Mouse (Mus musculus) hindbrain, embryonic 12.5 days (tissue): ENCODE measurements around the gene Fndc1. TPM values are rescaled to one million over a fixed set of nuclear protein-coding genes. Genes with fewer than 3 reads are reported as not detected.
A peak's percentile ranks its signal among the peaks of the same experiment; 100 is the strongest.

ENCODE experiments used
- ATAC-seq: fragments of 200-750 bp; cut with Nextera tagmentation; 2 replicates; pipeline ENCODE4 v1.8.0; 2017; ENCODE audit warnings: moderate TSS enrichment; ENCODE audit not compliant: low FRiP score
- H3K27ac ChIP-seq: fragments of 300-500 bp; sonication (generic); 2 replicates; pipeline ENCODE4 v1.5.1; 2016; ENCODE audit warnings: mild to moderate bottlenecking
- H3K27me3 ChIP-seq: fragments of 300-500 bp; sonication (generic); 2 replicates; pipeline ENCODE4 v1.6.1; 2016; ENCODE audit warnings: mild to moderate bottlenecking
- H3K36me3 ChIP-seq: fragments of 300-500 bp; sonication (generic); 2 replicates; pipeline ENCODE4 v1.6.1; 2016; ENCODE audit warnings: mild to moderate bottlenecking
- H3K4me1 ChIP-seq: fragments of 300-500 bp; sonication (generic); 2 replicates; pipeline ENCODE4 v1.6.1; 2016
- H3K4me2 ChIP-seq: fragments of 300-500 bp; sonication (generic); replicated peaks from 2 replicates; pipeline ENCODE4 v1.6.1; 2016; ENCODE audit warnings: mild to moderate bottlenecking
- H3K4me3 ChIP-seq: fragments of 300-500 bp; sonication (generic); 2 replicates; pipeline ENCODE4 v1.5.1; 2016; ENCODE audit warnings: mild to moderate bottlenecking
- H3K9ac ChIP-seq: fragments of 300-500 bp; sonication (generic); 2 replicates; pipeline ENCODE4 v1.6.1; 2016; ENCODE audit warnings: mild to moderate bottlenecking, moderate library complexity
- H3K9me3 ChIP-seq: fragments of 300-500 bp; sonication (generic); replicated peaks from 2 replicates; pipeline ENCODE4 v1.6.1; 2016; ENCODE audit warnings: mild to moderate bottlenecking
- WGBS: fragments of 180-500 bp; shearing (Covaris S2); methylation state at CpG from one replicate; pipeline ENCODE4 v1.1.7; 2016; 5-methylcytosine and 5-hydroxymethylcytosine counted together
- polyA plus RNA-seq: library from polyadenylated mRNA; unstranded; fragments of >200 nt; fragmentation: Nextera tagmentation; extraction: Ambion mirVana; gene quantifications from 2 replicates; pipeline ENCODE4 v1.2.1, GENCODE M21; 2016

Gene Fndc1
- polyA plus RNA-seq, result 5.3 and 6.1 TPM in 2 replicates

DNA sequence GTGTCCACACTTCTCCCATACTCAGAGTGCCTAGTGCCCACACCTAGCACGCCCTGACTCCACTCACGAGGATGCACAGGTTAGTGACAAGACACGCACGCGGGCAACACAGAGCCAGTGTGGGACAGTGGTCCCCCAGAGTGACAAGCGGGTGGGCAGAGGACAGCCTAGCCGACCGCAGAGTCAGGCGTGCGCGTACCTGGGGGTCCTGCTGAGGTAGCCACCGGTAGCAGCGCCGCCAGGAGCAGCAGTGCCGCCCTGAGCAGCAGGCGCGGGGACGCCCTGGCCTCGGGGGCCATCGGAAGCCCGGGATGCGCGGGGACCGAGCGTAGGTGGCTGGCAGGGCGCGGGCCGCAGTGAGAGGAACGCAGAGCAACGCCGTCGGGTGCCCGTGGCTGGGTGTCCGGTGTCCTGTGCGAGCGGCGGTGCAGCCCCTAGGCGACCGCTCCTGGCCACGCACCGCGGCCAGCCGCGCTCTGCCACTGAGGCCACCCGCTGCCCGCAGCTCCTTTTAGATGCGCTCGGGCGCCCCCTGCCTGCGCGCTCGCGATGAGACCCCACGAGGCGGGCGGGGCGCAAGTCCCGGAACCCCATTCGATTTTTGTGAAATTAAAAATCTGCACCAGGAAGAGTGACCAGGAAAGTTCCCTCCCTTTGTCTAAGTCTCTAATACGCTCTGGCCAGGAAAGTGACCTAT is at the start of gene Fndc1:
Gene Fndc1 (minus strand): TSS at position 484 of the 697 bp plus-strand sequence.
- peak; percentile 60 for ATAC-seq
- H3K27ac ChIP-seq, result no peak within 1 kb of the TSS
- H3K4me1 ChIP-seq, result peaks cover 9% of the 10 kb centered on the region
- peak within 1 kb of the TSS; percentile 79 for H3K4me2 ChIP-seq
- H3K36me3 ChIP-seq, result no peaks in the 10 kb centered on the region
- H3K9ac ChIP-seq, result peak within 1 kb of the TSS; percentile 67
- no peaks in the 10 kb centered on the region for H3K9me3 ChIP-seq
- H3K4me3 ChIP-seq, result peak within 1 kb of the TSS; percentile 45
- H3K27me3 ChIP-seq, result peaks cover 42% of the 10 kb centered on the region
- WGBS, result 2% methylated on average over 58 of the region's 60 CpGs

DNA sequence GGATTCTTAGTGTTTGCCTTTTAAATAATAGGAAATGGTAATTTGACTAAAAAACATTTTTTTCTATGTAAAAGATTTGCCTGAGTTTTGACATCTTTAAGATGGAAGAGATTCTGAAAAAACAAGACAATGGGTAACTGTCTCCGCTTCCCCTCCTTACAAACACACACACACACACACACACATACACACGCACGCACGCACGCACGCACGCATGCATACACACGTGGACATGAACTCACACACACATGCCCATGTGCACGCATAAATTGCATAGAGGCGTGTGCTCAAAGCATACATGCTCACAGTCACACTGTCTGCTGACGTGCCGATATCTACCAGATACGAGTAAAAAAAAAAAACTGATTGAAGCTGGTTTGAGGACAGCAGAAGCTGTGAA is 49.4 kb upstream of the Fndc1 start:
- peaks cover 4% of the 10 kb centered on the region; the same call in 1 of the 2 replicates for H3K27me3 ChIP-seq
- no peak overlapping the region for H3K4me2 ChIP-seq
- 92% methylated on average over 13 of the region's 13 CpGs for WGBS
- no peaks in the 10 kb centered on the region for H3K36me3 ChIP-seq
- H3K9me3 ChIP-seq, result no peaks in the 10 kb centered on the region
- no peak overlapping the region for H3K4me3 ChIP-seq
- peaks cover 8% of the 10 kb centered on the region for H3K4me1 ChIP-seq
- no peak for ATAC-seq
- H3K27ac ChIP-seq, result no peak overlapping the region
- no peak overlapping the region for H3K9ac ChIP-seq

DNA sequence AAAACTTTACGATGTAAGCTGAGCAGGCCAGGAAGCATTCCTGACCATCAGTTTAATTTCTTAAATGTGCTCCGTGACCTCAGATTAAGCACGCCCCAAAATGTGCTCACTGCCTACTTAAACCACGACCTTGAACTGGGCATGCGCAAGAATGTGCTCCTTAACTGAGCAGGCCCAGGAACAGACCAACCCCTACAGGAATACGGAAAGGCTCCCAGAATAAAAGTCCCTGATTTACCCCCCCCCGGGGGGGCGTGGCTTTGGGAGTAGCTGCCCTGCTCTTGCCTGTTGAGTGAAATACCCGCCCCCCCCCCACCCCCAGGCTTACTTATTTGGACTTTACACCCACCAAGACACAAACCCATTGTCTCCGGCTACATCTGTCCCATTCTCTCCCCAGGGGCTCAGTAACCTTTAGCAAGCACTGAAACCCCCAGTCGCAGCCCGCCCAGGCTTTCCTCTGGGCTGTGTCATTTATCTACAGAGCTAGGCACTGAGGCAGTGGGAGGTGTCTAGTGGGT is 48.9 kb upstream of the Fndc1 start:
- Histone ChIP-seq H3K9me3 (no peaks in the 10 kb centered on the region), H3K4me1 (peaks cover 8% of the 10 kb centered on the region), H3K27me3 (peaks cover 4% of the 10 kb centered on the region; the same call in 1 of the 2 replicates), H3K36me3 (no peaks in the 10 kb centered on the region), H3K4me2 (no peak overlapping the region), H3K9ac (no peak overlapping the region), H3K27ac (no peak overlapping the region), H3K4me3 (no peak overlapping the region)
- 27% methylated on average over 12 of the region's 12 CpGs for WGBS
- ATAC-seq, result no peak

DNA sequence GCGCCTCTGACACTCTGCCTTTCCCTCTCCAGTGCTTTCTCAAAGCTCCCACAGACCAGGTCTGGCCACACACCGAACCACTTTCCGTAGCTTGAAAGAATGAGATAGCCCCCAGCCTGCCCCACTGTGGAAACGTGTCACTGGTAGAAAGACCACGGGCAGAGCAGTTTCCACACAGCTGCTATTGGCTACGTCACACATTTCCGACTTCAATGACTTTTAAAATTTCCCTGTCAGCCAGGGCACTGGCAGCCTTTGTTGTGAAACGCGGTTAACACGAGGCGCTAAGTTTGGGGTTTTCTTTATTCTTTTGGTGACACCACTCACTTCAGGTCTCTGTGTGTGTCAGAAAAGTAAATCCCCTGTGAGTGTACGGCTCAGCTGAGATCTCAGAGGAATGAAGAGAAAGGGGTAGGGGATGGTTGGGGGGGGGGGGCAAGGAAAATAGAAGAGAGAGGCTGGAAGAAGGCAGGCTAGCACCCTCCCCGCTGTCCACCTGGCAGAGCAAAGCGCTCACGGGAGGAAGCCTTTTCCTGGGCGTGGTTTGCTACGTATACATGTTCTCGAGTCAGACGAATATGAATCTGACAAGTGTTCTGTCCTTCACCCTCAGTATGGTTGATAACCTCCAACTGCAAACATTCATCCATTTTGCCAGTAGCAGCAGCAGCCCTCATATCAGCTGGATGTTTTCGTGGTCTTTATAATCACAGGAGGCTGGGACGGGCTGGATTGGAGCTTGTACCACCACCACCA is 47.9 kb upstream of the Fndc1 start:
- Histone ChIP-seq H3K27me3 (peaks cover 4% of the 10 kb centered on the region; the same call in 1 of the 2 replicates), H3K36me3 (no peaks in the 10 kb centered on the region), H3K4me1 (peaks cover 8% of the 10 kb centered on the region), H3K4me2 (no peak overlapping the region), H3K4me3 (no peak overlapping the region), H3K27ac (no peak overlapping the region), H3K9me3 (no peaks in the 10 kb centered on the region), H3K9ac (no peak overlapping the region)
- no peak for ATAC-seq
- 81% methylated on average over 21 of the region's 21 CpGs for WGBS

DNA sequence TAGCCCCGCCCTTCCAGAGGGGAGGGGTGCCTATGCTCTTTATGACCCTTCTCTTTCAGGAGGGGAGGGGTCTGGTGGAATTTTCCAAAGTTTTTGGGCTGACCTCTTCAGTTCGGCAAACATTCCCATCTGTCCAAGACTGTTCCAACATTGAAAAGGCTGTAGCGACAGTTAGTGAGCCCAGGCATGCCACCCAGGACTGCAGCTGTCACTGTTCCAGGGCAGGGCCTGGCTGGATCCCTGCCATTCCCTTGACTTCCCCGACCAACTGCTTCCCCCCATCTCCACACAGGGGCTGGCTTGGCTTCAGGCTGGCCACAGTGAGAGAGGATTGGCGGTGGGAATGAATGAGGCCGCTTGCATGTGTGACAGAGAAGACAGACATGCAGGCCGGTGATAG is 46.3 kb upstream of the Fndc1 start:
- H3K4me1 ChIP-seq, result peaks cover 8% of the 10 kb centered on the region
- no peak overlapping the region for H3K27ac ChIP-seq
- peaks cover 4% of the 10 kb centered on the region; the same call in 1 of the 2 replicates for H3K27me3 ChIP-seq
- no peaks in the 10 kb centered on the region for H3K9me3 ChIP-seq
- no peaks in the 10 kb centered on the region for H3K36me3 ChIP-seq
- 0 out of 2 replicates have a peak, but pooled peaks have one; percentile 22 for ATAC-seq
- 81% methylated on average over 7 of the region's 7 CpGs for WGBS
- no peak overlapping the region for H3K4me3 ChIP-seq
- no peak overlapping the region for H3K9ac ChIP-seq
- H3K4me2 ChIP-seq, result no peak overlapping the region

DNA sequence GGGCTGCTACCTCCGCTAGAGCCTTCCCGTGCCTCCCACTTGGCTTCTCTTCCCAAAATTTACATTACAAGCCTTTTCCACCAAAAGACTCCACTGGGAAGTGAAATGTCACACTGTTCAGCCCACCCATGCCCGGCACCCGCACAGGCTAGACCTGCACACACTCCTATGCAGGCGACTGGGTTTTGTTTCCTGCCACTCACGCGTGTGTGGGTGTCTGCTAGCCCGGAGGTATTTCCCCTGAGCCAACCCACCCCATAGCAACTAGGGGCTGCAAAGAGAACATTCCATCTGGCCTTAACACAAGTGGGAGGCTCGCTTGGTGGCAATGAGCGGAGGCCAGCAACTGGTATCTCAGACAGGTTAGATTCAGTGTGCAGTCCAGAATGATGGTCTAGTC is 44.7 kb upstream of the Fndc1 start:
- WGBS, result 84% methylated on average over 10 of the region's 10 CpGs
- Histone ChIP-seq H3K27me3 (no peaks in the 10 kb centered on the region; the same call in 1 of the 2 replicates), H3K9ac (no peak overlapping the region), H3K4me3 (no peak overlapping the region), H3K36me3 (no peaks in the 10 kb centered on the region), H3K4me2 (no peak overlapping the region), H3K4me1 (peaks cover 8% of the 10 kb centered on the region), H3K27ac (no peak overlapping the region), H3K9me3 (no peaks in the 10 kb centered on the region)
- no peak for ATAC-seq

DNA sequence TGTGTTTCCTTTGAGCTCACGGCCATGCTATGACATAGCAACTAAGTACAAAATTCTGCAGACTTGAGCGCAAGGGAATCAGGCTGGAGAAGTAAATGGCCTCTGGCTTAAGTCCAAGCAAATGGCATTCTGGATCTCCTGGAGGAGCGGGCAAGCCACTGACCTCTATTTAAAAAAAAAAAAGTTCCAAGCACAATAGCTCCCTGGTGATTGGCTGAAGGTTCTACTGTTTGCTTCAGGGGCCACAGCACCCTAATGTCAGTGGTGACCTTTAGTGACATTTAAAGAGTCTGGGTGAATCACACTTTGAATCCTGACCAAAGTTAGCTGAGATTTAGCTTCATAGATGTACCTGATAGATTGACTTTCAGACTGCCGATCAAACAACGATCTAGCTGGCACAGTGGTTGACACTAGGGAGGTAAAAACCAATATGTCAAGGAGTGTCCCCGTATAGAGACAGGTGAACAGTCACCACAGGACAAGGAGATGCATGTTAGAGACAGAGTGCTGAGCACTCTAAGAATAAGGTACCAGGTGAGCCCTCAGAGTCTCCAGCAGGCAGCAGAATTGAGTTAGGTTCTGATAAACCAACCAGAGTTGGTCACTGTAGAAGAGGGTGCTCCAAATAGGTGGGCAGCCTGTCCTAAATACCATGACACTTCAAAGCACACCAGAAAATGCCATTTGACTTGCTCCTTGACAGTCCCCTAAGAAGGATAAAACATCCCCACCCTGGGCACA is 43.9 kb upstream of the Fndc1 start:
- H3K9ac ChIP-seq, result no peak overlapping the region
- no peak for ATAC-seq
- no peak overlapping the region for H3K4me2 ChIP-seq
- peaks cover 8% of the 10 kb centered on the region for H3K4me1 ChIP-seq
- no peaks in the 10 kb centered on the region for H3K9me3 ChIP-seq
- no peaks in the 10 kb centered on the region for H3K36me3 ChIP-seq
- no peak overlapping the region for H3K27ac ChIP-seq
- H3K4me3 ChIP-seq, result no peak overlapping the region
- WGBS, result 86% methylated on average over 6 of the region's 6 CpGs
- no peaks in the 10 kb centered on the region; the same call in 1 of the 2 replicates for H3K27me3 ChIP-seq

DNA sequence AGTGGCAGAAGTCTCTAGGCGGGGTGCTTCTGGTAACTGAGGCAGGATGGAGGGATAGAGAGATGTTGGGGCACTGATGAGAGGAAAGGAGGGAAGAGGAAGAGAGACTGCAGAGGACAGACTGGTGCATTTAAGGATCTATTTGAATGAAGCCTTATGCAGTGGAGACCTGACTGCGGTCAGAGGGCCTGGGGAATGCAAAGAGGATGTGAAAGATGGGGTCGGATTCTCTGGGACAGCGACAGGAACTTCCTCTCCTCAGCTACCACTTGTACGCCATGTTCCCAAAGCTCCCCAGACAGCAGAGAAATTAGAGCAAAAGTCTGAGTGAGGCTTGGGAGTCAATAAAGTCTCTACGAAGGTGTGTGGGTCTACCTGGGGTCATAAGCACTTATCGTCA is 42.0 kb upstream of the Fndc1 start:
- no peak for ATAC-seq
- WGBS, result 78% methylated on average over 7 of the region's 7 CpGs
- Histone ChIP-seq H3K4me3 (no peak overlapping the region), H3K36me3 (no peaks in the 10 kb centered on the region), H3K27ac (no peak overlapping the region), H3K9ac (no peak overlapping the region), H3K27me3 (no peaks in the 10 kb centered on the region; the same call in 1 of the 2 replicates), H3K9me3 (no peaks in the 10 kb centered on the region), H3K4me2 (no peak overlapping the region), H3K4me1 (no peaks in the 10 kb centered on the region)

DNA sequence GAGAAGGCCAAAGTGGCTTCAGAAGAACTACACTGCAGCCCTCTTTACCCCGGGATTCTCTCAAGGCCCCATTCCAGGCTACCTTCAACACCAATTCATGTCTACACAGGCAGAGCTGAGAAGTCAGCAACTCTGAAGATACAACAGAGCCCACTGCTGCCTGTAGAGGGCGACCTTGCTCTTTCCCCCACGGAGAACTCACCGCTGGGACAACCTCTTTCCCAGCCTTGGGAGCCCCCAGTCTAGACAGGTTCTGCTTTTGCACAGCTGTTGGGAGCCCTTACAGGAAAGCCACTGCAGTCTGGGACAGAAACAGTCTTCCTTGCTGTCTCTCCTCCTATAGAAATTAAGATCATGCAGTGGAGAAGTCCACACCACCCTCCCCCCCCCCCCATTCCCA is 41.5 kb upstream of the Fndc1 start:
- no peak for ATAC-seq
- Histone ChIP-seq H3K36me3 (no peaks in the 10 kb centered on the region), H3K4me2 (no peak overlapping the region), H3K4me3 (no peak overlapping the region), H3K27me3 (no peaks in the 10 kb centered on the region; the same call in 1 of the 2 replicates), H3K9ac (no peak overlapping the region), H3K4me1 (no peaks in the 10 kb centered on the region), H3K9me3 (no peaks in the 10 kb centered on the region), H3K27ac (no peak overlapping the region)
- 14% methylated on average over 4 of the region's 4 CpGs for WGBS

DNA sequence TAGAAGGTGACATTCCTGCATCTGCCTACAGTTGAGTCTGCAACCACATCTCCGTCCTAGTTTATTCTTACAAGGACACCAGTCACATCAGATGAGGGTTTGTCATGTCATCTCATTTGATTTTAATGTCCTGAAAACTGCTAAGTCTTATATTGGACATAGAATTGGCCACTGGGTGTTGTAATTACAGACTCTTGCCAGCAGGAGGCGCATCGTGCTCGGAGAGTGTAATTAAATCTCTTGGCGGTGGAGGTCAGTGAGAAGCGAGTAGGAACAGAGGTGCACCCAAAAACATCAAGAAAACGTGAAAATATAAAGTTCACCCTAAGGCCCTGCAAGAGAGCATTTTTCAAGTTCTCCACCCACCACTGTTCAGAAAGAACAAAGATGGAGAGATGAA is 37.6 kb upstream of the Fndc1 start:
- Histone ChIP-seq H3K9ac (no peak overlapping the region), H3K27ac (no peak overlapping the region), H3K4me1 (0 out of 2 replicates have a peak, but pooled peaks cover 2% of the 10 kb centered on the region), H3K4me3 (no peak overlapping the region), H3K27me3 (no peaks in the 10 kb centered on the region; the same call in 1 of the 2 replicates), H3K4me2 (no peak overlapping the region), H3K36me3 (no peaks in the 10 kb centered on the region), H3K9me3 (no peaks in the 10 kb centered on the region)
- no peak for ATAC-seq
- 17% methylated on average over 7 of the region's 7 CpGs for WGBS

DNA sequence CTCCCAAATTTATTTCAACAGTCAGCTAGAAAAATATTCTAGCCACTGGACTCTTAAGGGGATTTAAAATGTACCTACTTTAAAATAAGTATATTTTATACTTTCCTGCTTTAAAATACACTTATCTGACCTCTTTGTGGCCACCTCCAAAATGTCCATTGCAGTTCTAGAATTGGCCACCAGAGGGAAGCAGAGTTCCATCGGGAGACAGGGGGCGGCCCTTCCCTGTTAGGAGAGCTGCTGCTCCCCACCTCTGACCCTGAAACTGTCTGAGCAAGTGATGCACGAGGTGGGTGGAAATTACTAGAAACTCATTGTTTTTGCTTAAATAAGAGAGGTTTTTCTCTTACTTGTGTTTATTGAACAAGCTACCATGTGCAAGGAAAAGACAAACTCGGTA is 36.6 kb upstream of the Fndc1 start:
- no peak overlapping the region for H3K4me2 ChIP-seq
- no peak for ATAC-seq
- WGBS, result 20% methylated on average over 4 of the region's 4 CpGs
- no peaks in the 10 kb centered on the region for H3K9me3 ChIP-seq
- no peak overlapping the region for H3K4me3 ChIP-seq
- no peaks in the 10 kb centered on the region for H3K36me3 ChIP-seq
- H3K9ac ChIP-seq, result no peak overlapping the region
- 0 out of 2 replicates have a peak, but pooled peaks cover 2% of the 10 kb centered on the region for H3K4me1 ChIP-seq
- no peaks in the 10 kb centered on the region for H3K27me3 ChIP-seq
- H3K27ac ChIP-seq, result no peak overlapping the region

DNA sequence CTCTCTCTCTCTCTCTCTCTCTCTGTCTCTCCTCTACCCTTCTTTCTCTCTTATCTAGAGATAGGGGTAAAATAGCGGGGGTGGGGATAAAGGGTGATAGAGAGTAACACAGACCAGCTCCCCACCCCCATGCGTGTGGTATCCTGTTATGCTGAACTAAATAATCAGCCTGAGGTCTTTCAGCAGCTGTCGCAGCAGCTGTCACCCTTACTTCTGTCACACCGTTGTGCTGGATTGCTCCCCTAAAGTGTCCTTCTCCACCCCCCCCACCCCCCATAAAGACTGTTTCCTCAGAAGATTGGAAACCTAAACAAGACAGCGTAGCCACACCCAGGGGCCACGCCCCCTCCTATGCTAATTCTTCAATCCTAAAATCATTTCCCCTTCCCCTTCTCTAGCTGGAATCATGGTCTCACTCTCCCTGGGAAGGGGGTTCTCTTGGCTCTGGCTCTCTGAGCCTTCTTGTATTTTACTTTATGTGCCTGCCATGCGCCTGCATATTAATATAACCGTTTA is 33.8 kb upstream of the Fndc1 start:
- WGBS, result 67% methylated on average over 8 of the region's 8 CpGs
- H3K9me3 ChIP-seq, result no peaks in the 10 kb centered on the region

More for the DNA sequence above, 33.8 kb upstream of the Fndc1 start:
- Histone ChIP-seq H3K27ac (no peak overlapping the region), H3K4me3 (no peak overlapping the region), H3K9ac (no peak overlapping the region), H3K27me3 (no peaks in the 10 kb centered on the region), H3K4me1 (0 out of 2 replicates have a peak, but pooled peaks cover 2% of the 10 kb centered on the region), H3K4me2 (no peak overlapping the region), H3K36me3 (no peaks in the 10 kb centered on the region)
- ATAC-seq, result no peak
